Mouse (Mus musculus) MEL (cell line): ENCODE results near the gene Ripply3. TPM values are rescaled to one million over a fixed set of nuclear protein-coding genes. Genes with fewer than 3 reads are reported as not detected.

Experiments used
- DNase-seq: peaks from one replicate; pipeline ENCODE4 v3.0.0; 2011; ENCODE audit warnings: low read depth, low spot score
- H3K27ac ChIP-seq: 2 replicates; pipeline ENCODE4 v1.5.1; 2012; ENCODE audit warnings: low read depth, mild to moderate bottlenecking, control low read depth, low read length, moderate library complexity; ENCODE audit not compliant: control insufficient read depth
- H3K27me3 ChIP-seq, 2 experiments: fragments of 150-350 bp in 1 of 2; sonication (generic) in 1 of 2; 2 replicates each; pipeline ENCODE4 v1.6.1; 2012; ENCODE audit warnings: low read length in 2 of 2, mild to moderate bottlenecking in 2 of 2, improper control_type of control experiment in 1 of 2, moderate library complexity in 1 of 2; ENCODE audit not compliant: insufficient read depth in 2 of 2, control insufficient read depth in 1 of 2
- H3K36me3 ChIP-seq, 2 experiments: 2 replicates each; pipeline ENCODE4 v1.6.1; 2012 to 2014; ENCODE audit warnings: low read length in 2 of 2, improper control_type of control experiment in 1 of 2, inconsistent platforms in 1 of 2, mild to moderate bottlenecking in 1 of 2; ENCODE audit not compliant: insufficient read depth in 2 of 2, control insufficient read depth in 1 of 2
- H3K4me1 ChIP-seq, 2 experiments: fragments of 150-350 bp in 1 of 2; sonication (generic) in 1 of 2; 2 replicates each; pipeline ENCODE4 v1.6.1; 2012; ENCODE audit warnings: low read length in 2 of 2, improper control_type of control experiment in 1 of 2, mild to moderate bottlenecking in 1 of 2; ENCODE audit not compliant: insufficient read depth in 2 of 2, control insufficient read depth in 1 of 2
- H3K4me3 ChIP-seq, 2 experiments: fragments of 150-350 bp in 1 of 2; sonication (generic) in 1 of 2; 2 replicates each; pipeline ENCODE4 v1.5.1; 2012; ENCODE audit warnings: low read depth in 2 of 2, low read length in 2 of 2, mild to moderate bottlenecking in 2 of 2, moderate library complexity in 2 of 2, control low read depth in 1 of 2, improper control_type of control experiment in 1 of 2; ENCODE audit not compliant: control insufficient read depth in 1 of 2, insufficient read depth in 1 of 2
- H3K79me2 ChIP-seq: 2 replicates; pipeline ENCODE4 v1.6.1; 2012; ENCODE audit warnings: mild to moderate bottlenecking, low read length, moderate library complexity; ENCODE audit not compliant: control insufficient read depth, poor library complexity, insufficient read depth
- H3K9ac ChIP-seq: 2 replicates; pipeline ENCODE4 v1.6.1; 2012; ENCODE audit warnings: low read depth, mild to moderate bottlenecking, control low read depth, low read length, moderate library complexity; ENCODE audit not compliant: control insufficient read depth, poor library complexity, severe bottlenecking
- H3K9me3 ChIP-seq: fragments of 150-350 bp; sonication (generic); replicated peaks from 2 replicates; pipeline ENCODE4 v1.6.1; 2012; ENCODE audit warnings: mild to moderate bottlenecking, low read length, improper control_type of control experiment, moderate library complexity; ENCODE audit not compliant: insufficient read depth
- CHD1 ChIP-seq: IDR thresholded peaks from 2 replicates; pipeline ENCODE4 v1.6.1; 2012; ENCODE audit warnings: low read depth, mild to moderate bottlenecking, inconsistent platforms, low read length, improper control_type of control experiment
- CTCF ChIP-seq, 3 experiments: IDR thresholded peaks in 2 of 3; conservative IDR thresholded peaks in 1 of 3; 2 replicates each; pipeline ENCODE4 v1.5.1; 2011 to 2012; ENCODE audit warnings: low read length in 3 of 3, low read depth in 2 of 3, mild to moderate bottlenecking in 2 of 3, improper control_type of control experiment in 1 of 3, inconsistent platforms in 1 of 3, mixed read lengths in 1 of 3, moderate library complexity in 1 of 3; ENCODE audit not compliant: control insufficient read depth in 1 of 3, insufficient read depth in 1 of 3, poor library complexity in 1 of 3, severe bottlenecking in 1 of 3
- ELF1 ChIP-seq: IDR thresholded peaks from 2 replicates; pipeline ENCODE4 v1.6.1; 2014; ENCODE audit warnings: low read depth, mild to moderate bottlenecking, inconsistent platforms, low read length, improper control_type of control experiment, moderate library complexity
- EP300 ChIP-seq, 2 experiments: IDR thresholded peaks; 2 replicates each; pipeline ENCODE4 v1.6.1; 2011; ENCODE audit warnings: improper control_type of control experiment in 2 of 2, low read length in 2 of 2, low read depth in 1 of 2, mild to moderate bottlenecking in 1 of 2
- GATA1 ChIP-seq: IDR thresholded peaks from 2 replicates; pipeline ENCODE4 v1.6.1; 2011; ENCODE audit warnings: low read depth, low read length, improper control_type of control experiment
- HCFC1 ChIP-seq: IDR thresholded peaks from 2 replicates; pipeline ENCODE4 v1.6.1; 2012; ENCODE audit warnings: low read depth, mild to moderate bottlenecking, inconsistent platforms, low read length, improper control_type of control experiment, moderate library complexity
- MAX ChIP-seq: IDR thresholded peaks from 2 replicates; pipeline ENCODE4 v1.6.1; 2011; ENCODE audit warnings: low read length, improper control_type of control experiment
- NELFE ChIP-seq: IDR thresholded peaks from 2 replicates; pipeline ENCODE4 v1.6.1; 2011; ENCODE audit warnings: low read depth, low read length, improper control_type of control experiment
- POLR2AphosphoS5 ChIP-seq: IDR thresholded peaks from 2 replicates; pipeline ENCODE4 v1.6.1; 2012; ENCODE audit warnings: low read depth, borderline replicate concordance, mild to moderate bottlenecking, inconsistent platforms, low read length, moderate library complexity, mixed read lengths
- SMC3 ChIP-seq: IDR thresholded peaks from 2 replicates; pipeline ENCODE4 v1.6.1; 2011; ENCODE audit warnings: low read depth, low read length, improper control_type of control experiment
- TBP ChIP-seq: IDR thresholded peaks from 2 replicates; pipeline ENCODE4 v1.8.0; 2011; ENCODE audit warnings: low read depth, low read length, improper control_type of control experiment
- USF1 ChIP-seq: IDR thresholded peaks from 2 replicates; pipeline ENCODE4 v1.6.1; 2014; ENCODE audit warnings: low read depth, mild to moderate bottlenecking, inconsistent platforms, low read length, improper control_type of control experiment, moderate library complexity
- ZC3H11A ChIP-seq: IDR thresholded peaks from 2 replicates; pipeline ENCODE4 v1.6.1; 2012; ENCODE audit warnings: low read depth, mild to moderate bottlenecking, inconsistent platforms, low read length, improper control_type of control experiment
- ZKSCAN1 ChIP-seq: IDR thresholded peaks from 2 replicates; pipeline ENCODE4 v1.6.1; 2012; ENCODE audit warnings: low read depth, mild to moderate bottlenecking, inconsistent platforms, low read length, improper control_type of control experiment, moderate library complexity
- polyA plus RNA-seq, 2 experiments: library from polyadenylated mRNA; stranded (reverse) in 1 of 2; unstranded in 1 of 2; fragments of >175 nt in 1 of 2; fragments of >200 nt in 1 of 2; gene quantifications; 2 replicates each; pipeline versions ENCODE4 v1.2.1 to v1.2.4; 2012; ENCODE audit warnings: low replicate concordance in 2 of 2, low read depth in 1 of 2; ENCODE audit not compliant: insufficient read length in 2 of 2, insufficient read depth in 1 of 2, missing spikeins in 1 of 2
- total RNA-seq: library from RNA; depleted of rRNA; stranded (reverse); fragments of 300-350 nt; gene quantifications from 2 replicates; pipeline ENCODE4 v1.2.3, GENCODE M21; 2012

The Ripply3 gene
- total and polyA plus RNA-seq, 3 experiments: 0.18 to 0.35 TPM; not detected in 1

- TF ChIP-seq ZC3H11A: peak; percentile 29; the same call in 1 of the 2 replicates
- no peak for TF ChIP-seq MAX
- TF ChIP-seq POLR2AphosphoS5: no peak
- TF ChIP-seq CTCF (IDR thresholded peaks at IDR 0.05 in 2 of 3, conservative IDR thresholded peaks at IDR 0.05 in 1 of 3; ENCODE audit: control insufficient read depth in 1 of 3, insufficient read depth in 1 of 3, low read depth in 2 of 3, low read length in 3 of 3, poor library complexity in 1 of 3, severe bottlenecking in 1 of 3): peak; percentile 81 to 96 (median 87)
- peak; percentile 83 for TF ChIP-seq NELFE
Observed at GRCm38 (mm10) chr16:94313229-94314030, 14.8 kb upstream of the Ripply3 start, which contains the start of gene Hlcs (continued).

- Histone ChIP-seq H3K27me3 (no peaks in the 10 kb centered on the region), H3K27ac (no peak overlapping the region), H3K9ac (no peak overlapping the region), H3K36me3 (peaks cover 0 to 26% of the 10 kb centered on the region in 2 experiments; a peak in 2 of 4 replicates), H3K9me3 (no peaks in the 10 kb centered on the region), H3K4me3 (no peak overlapping the region), H3K79me2 (peaks cover 1% of the 10 kb centered on the region; the same call in 1 of the 2 replicates), H3K4me1 (peaks cover 22 to 24% of the 10 kb centered on the region in 2 experiments)
- no peak for DNase-seq
- TF ChIP-seq GATA1: no peak
- TF ChIP-seq SMC3: no peak
- TF ChIP-seq HCFC1: no peak
Observed at GRCm38 (mm10) chr16:94314626-94315025, 13.6 kb upstream of the Ripply3 start.

- Histone ChIP-seq H3K27ac (no peak overlapping the region), H3K79me2 (peaks cover 1% of the 10 kb centered on the region; the same call in 1 of the 2 replicates), H3K36me3 (peaks cover 0 to 31% of the 10 kb centered on the region in 2 experiments; a peak in 2 of 4 replicates), H3K9ac (no peak overlapping the region), H3K27me3 (no peaks in the 10 kb centered on the region), H3K9me3 (no peaks in the 10 kb centered on the region), H3K4me3 (no peak overlapping the region), H3K4me1 (peaks cover 27 to 30% of the 10 kb centered on the region in 2 experiments)
- TF ChIP-seq ELF1 (no peak), EP300 (IDR thresholded peaks at IDR 0.05; ENCODE audit: low read depth in 1 of 2, low read length in 2 of 2) (no peak), ZKSCAN1 (no peak), NELFE (no peak; the same call in 1 of the 2 replicates), USF1 (peak; percentile 18; the same call in 1 of the 2 replicates), CHD1 (no peak), MAX (peak; percentile 29; the same call in 1 of the 2 replicates), TBP (no peak)
- DNase-seq: peak; percentile 51
Observed at GRCm38 (mm10) chr16:94315215-94315614, 13.0 kb upstream of the Ripply3 start.
